Mouse (Mus musculus): ENCODE data around the gene BC030867. TPM values are rescaled to one million over a fixed set of nuclear protein-coding genes. Genes with fewer than 3 reads are reported as not detected.

BC030867 gene
- 1 to 10 TPM in 1 of 2 experiments, under 1 TPM in 1; 0.58 to 1.5 TPM for total RNA-seq (2021)

DNA sequence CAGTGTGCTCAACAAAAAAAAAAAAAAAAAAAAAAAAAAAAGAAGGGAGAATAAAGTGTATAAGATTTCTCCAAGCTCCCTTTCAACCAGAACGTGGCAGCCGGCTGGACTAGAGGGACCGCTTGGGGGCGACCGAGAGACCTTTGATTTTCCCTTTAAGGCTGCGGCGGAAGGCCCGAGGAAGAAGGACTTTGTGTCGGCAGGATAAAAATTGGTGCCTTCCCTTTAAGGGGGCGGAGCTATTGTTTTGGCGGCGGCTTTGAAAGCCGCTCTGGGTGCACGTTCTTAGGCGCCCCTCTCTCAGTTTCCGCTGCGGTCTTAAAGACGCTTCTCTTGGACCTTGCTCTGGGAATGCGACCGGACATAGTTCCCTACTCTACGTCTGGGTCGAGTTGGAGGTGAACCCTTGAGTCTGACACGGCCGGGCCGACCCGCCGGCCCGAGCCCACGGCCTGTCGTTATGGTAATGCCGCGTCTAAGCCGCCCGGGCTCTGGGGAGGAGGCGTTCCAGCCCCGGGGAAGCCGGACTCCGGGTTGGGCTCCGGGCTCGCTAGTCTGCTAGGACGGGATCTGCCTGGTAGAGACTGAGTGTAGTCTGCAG lies at the start of gene BC030867:
BC030867 (plus strand) TSS at position 253 of the 601 bp plus-strand sequence.
- peak; percentile 84 to 87 for DNase-seq

- DNase-seq: no peak
Observed at GRCm38 (mm10) chr11:102199856-102200255, 48.8 kb upstream of the BC030867 start.

DNA sequence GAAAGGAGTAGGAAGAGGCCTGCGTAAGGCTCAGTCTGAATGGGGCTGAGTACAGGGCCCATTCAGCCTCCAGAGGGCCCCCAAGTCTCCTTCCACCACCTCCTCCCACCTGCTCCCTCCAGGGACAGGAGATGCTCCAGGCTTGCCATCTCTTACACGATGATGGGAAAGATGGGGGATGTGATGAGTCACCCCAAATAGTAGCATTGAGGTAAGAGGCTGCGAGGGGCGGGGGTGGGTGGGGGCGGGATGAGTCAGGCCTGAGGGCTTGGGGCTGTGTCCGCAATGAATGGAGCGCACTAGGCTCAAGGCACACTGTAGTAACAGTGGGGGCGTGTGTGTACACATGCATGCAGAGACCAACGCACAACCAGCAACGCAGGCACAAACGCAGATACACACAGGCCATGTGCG lies 47.3 kb upstream of the BC030867 start:
- no peak for DNase-seq

GRCm38 (mm10) chr11:102206481-102206880 lies 42.2 kb upstream of the BC030867 start:
- no peak for DNase-seq

DNA sequence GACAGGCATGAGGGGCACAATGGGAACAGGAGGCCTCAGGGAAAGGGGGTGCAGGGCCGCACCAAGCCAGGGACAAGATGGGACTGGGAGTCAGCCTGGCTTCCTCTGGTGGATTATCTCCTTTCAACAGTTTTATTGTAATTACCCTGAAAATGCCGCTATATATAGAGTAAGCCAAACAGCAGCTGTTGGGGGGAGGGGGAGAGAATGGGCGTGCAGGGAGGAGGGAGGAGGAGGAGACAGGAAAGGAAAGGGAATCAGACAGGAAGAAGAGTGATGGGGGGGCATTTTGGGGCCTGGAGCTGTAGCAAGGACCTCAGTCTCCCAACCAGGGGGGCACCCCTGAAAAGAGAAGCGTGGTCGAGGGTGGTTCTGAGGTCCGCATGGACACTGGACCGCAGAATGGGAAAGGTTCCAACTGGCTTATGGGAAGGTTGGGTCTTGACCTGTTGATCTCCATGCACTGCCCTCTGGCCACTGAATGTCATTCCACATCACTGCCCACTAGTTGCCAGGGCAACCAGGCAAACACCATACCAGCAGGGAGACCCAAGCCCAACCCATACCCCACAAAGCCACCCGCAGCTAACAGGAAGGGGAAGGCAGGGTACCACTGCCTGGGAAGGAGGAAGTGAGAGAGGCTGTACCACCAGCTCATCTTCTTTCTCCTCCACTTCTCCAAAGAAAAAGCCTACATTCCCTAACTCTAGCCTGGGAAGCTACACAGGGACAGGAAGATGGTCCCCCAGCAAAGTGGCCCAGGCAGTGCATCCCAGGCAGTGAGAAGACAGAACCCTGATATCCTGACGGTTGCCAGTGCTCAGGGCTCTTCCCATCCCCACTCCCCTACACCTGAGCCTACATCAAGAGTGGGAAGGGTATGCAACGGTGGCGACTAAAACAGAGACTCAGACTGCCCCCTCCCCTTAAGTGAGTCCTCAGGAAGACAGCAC lies 40.6 kb upstream of the BC030867 start:
- DNase-seq: peak in 1 of 2 experiments; percentile 69

GRCm38 (mm10) chr11:102208846-102209245 lies 39.8 kb upstream of the BC030867 start:
- DNase-seq: no peak

GRCm38 (mm10) chr11:102209742-102210141 lies 38.9 kb upstream of the BC030867 start:
- no peak for DNase-seq

GRCm38 (mm10) chr11:102210185-102210584 lies 38.5 kb upstream of the BC030867 start:
- DNase-seq: no peak

- no peak for DNase-seq
Observed at GRCm38 (mm10) chr11:102211011-102211410, 37.7 kb upstream of the BC030867 start.

- no peak for DNase-seq
Observed at GRCm38 (mm10) chr11:102211936-102212341, 36.7 kb upstream of the BC030867 start.

DNA sequence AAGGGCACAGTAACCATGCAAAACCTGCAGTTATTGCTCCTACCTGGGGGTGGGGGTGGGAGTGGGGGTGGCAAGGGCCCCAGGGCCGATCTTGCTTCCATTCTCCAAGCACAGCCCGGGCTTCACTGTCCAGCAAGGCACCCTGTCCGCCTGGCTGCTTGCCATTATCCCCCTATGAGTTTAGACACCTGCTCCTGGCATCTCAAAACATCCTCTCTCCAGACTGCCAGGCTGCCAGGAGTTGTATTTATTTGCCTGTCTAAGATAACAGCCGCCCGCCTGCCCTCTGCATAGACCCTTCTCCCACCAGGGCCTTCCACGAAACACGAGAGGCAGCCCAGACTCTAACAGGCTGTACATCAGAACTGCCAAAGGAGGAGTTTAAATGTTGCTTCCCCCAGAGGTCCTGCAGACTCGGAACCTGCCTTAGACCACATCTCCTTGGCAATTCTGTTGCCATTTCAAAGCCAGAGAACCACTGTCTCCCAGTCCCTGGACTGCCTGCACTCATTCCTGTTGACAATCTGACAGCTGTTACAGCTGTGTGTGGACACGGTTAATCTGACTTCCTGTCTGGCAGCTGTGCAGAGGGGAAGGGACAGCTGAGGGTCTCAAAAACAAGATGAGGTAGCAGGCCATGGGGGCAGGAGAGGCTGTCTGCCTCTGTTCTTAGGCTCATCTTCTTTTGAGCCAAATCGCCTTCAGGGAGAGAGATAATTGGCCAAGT lies 34.1 kb upstream of the BC030867 start:
- DNase-seq: no peak

DNA sequence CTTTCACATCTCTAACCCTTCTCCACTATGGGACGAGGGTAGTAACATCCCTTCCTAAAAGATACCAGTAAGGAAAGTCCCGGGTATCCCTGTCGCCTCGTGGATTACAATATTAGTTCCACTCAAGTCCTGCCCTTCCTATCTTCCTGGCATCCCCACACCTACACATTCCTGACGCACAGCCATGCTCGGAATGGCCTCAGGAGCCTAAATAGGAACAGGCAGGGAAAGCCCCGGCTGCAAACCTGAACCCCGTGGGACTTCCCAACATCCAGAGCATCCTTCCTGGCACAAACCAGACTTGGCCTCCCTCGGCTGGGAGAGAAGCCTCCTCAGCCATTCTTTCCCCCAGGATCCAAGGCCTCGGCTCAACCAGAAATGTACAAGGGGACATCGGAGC lies 33.2 kb upstream of the BC030867 start:
- DNase-seq: no peak

GRCm38 (mm10) chr11:102216056-102216885 lies 32.4 kb upstream of the BC030867 start:
- no peak for DNase-seq

DNA sequence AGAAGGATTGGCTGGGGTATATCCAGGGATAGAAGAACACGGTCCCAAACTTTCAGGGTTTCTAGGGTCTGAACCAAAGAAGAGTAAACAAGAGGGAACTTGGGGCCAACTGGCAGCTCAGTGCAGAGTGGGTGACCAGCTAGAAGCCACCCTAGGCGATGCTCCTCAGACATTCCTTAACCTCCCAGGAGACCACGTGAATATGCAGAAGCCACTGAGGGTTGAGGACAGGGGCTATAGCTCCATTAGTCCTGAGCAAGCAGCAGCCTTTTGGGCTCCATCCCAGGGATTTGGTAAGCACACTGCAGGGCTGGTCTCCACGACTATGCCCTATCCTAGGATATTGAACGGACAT lies 31.8 kb upstream of the BC030867 start:
- DNase-seq: no peak

DNA sequence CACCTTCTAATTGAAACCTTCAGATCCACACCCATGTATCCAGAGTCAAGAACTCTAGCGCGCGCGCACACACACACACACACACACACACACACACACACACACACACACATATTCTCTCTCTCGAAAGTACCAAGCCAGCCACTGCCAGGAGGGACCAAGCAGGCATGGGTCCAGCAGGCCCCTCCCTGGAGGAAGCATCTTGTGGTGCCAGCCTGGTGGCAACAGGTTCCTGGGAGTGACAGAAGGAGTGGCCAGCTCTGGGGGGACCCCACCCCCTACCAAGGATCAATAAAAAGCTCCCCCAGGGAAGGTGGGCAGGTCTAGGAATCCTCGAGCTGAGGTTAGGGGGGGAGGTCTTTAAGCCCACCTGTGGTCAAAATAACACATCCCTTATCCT lies 31.3 kb upstream of the BC030867 start:
- DNase-seq: no peak

GRCm38 (mm10) chr11:102217876-102218430 lies 30.7 kb upstream of the BC030867 start:
- DNase-seq: no peak

- DNase-seq: peak; percentile 94 to 96
Observed at GRCm38 (mm10) chr11:102218783-102219182, 29.9 kb upstream of the BC030867 start.

- no peak for DNase-seq
Observed at GRCm38 (mm10) chr11:102219247-102219993, 29.3 kb upstream of the BC030867 start.

- no peak for DNase-seq
Observed at GRCm38 (mm10) chr11:102219994-102220346, 28.7 kb upstream of the BC030867 start.

DNA sequence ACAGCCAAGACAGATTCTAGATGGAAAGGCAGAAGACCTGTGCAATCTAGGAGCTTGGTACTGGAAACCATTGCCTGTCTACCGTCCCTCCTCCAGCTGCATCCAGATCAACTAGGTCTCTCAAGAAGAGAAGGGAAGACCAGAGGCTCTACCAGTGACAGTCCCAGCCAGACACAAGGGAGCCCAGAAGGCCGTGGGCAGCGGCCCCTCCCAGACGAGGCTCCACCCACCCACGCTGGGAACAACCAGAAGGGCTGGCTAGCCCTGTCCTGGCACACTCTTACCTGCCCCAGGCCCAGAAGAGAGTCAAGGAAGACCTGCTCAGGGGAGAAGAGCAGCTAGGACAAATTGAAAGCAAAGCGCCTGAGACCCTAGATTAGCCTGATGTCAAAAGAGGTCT lies 28.2 kb upstream of the BC030867 start:
- DNase-seq: no peak
